Mouse (Mus musculus) midbrain, embryonic 11.5 days (tissue): ENCODE measurements around the gene Nckap5l. TPM values are rescaled to one million over a fixed set of nuclear protein-coding genes. Genes with fewer than 3 reads are reported as not detected.

Experiments
- ATAC-seq: fragments of 200-750 bp; cut with Nextera tagmentation; 2 replicates; pipeline ENCODE4 v1.8.0; 2017; ENCODE audit warnings: moderate TSS enrichment, moderate library complexity; ENCODE audit not compliant: low FRiP score
- DNase-seq: peaks from one replicate; pipeline ENCODE4 v3.0.0; 2015; ENCODE audit warnings: low spot score; ENCODE audit errors: missing footprints
- H3K27ac ChIP-seq: fragments of 300-500 bp; sonication (generic); 2 replicates; pipeline ENCODE4 v1.5.1; 2014; ENCODE audit warnings: low read depth, low read length
- H3K27me3 ChIP-seq: fragments of 300-500 bp; sonication (generic); 2 replicates; pipeline ENCODE4 v1.6.1; 2014; ENCODE audit warnings: mild to moderate bottlenecking, low read length, moderate library complexity, mixed read lengths; ENCODE audit not compliant: control insufficient read depth, insufficient read depth
- H3K36me3 ChIP-seq: fragments of 300-500 bp; sonication (generic); 2 replicates; pipeline ENCODE4 v1.6.1; 2014; ENCODE audit warnings: mild to moderate bottlenecking, low read length, moderate library complexity, mixed read lengths; ENCODE audit not compliant: control insufficient read depth, insufficient read depth
- H3K4me1 ChIP-seq: fragments of 300-500 bp; sonication (generic); 2 replicates; pipeline ENCODE4 v1.6.1; 2014; ENCODE audit warnings: low read length; ENCODE audit not compliant: control insufficient read depth, insufficient read depth
- H3K4me2 ChIP-seq: fragments of 300-500 bp; sonication (generic); 2 replicates; pipeline ENCODE4 v1.6.1; 2014; ENCODE audit warnings: mild to moderate bottlenecking, moderate library complexity
- H3K4me3 ChIP-seq: fragments of 300-500 bp; sonication (generic); 2 replicates; pipeline ENCODE4 v1.5.1; 2014; ENCODE audit warnings: low read depth, low read length
- H3K9ac ChIP-seq: fragments of 300-500 bp; sonication (generic); 2 replicates; pipeline ENCODE4 v1.6.1; 2014; ENCODE audit warnings: low read length
- H3K9me3 ChIP-seq: fragments of 300-500 bp; sonication (generic); 2 replicates; pipeline ENCODE4 v1.6.1; 2016; ENCODE audit warnings: low read length; ENCODE audit not compliant: control insufficient read depth
- WGBS: fragments of 180-500 bp; shearing (Covaris S2); extraction: QIAGEN DNeasy Blood & Tissue Kit; methylation state at CpG from one replicate; pipeline ENCODE4 v1.1.7; 2014; 5-methylcytosine and 5-hydroxymethylcytosine counted together
- polyA plus RNA-seq: library from polyadenylated mRNA; unstranded; fragments of >200 nt; fragmentation: Nextera tagmentation; extraction: Ambion mirVana; gene quantifications from 2 replicates; pipeline ENCODE4 v1.2.1, GENCODE M21; 2014

Nckap5l gene
- polyA plus RNA-seq, result 8.0 and 9.4 TPM in 2 replicates

- H3K27ac ChIP-seq, result peak within 1 kb of the TSS; percentile 58
- H3K4me2 ChIP-seq, result peak within 1 kb of the TSS; percentile 74
- H3K36me3 ChIP-seq, result no peaks in the 10 kb centered on the region
- DNase-seq (peak; percentile 99), ATAC-seq (peak; percentile 95)
- H3K4me1 ChIP-seq, result peaks cover 13% of the 10 kb centered on the region
- peak within 1 kb of the TSS; percentile 87 for H3K4me3 ChIP-seq
- under 1% methylated on average over 44 of the region's 45 CpGs for WGBS
- no peaks in the 10 kb centered on the region for H3K9me3 ChIP-seq
- H3K9ac ChIP-seq, result peak within 1 kb of the TSS; percentile 74
- no peaks in the 10 kb centered on the region for H3K27me3 ChIP-seq
These were observed at the start of gene Nckap5l for GRCm38 (mm10) chr15:99457606-99458401. Gene Nckap5l, minus strand, starts transcription at chr15:99457748.

DNA sequence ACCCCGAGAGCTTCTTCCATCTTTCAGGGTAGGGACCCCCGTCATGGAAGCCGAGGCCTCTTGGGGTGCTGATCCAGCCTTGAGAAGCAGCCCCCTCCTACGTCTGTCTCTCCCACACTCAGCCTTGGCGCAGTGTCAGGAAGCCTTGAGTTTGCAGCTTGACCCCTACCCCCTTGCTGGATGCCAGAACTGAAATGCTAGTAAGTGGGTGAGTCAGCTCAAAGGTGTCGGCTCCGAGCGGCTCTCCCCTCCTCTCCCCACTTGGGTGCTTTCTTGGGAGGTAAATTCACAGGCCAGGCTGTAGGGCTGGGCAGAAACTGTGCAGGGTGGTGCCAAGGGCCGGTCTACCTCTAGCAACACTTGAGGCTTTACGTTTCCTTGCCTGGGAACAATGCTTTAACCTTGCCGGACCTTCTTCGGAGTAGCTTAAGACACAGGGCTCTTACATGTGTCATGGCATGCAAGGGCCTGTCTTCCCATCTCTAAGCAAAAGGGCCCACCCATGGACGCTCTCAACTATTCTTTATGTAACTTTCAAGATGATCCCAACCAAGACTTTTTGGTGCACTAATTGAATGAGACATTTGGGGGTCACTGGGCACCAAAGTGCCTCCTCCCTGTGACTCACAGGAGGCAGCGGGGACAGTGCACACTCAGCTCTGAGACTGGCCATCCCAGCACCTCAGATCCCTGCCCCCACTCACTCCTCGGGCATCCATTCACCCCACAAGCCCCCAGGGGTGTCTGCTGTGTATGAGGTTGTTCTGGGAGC lies 48.0 kb upstream of the Nckap5l start:
- no peaks in the 10 kb centered on the region for H3K27me3 ChIP-seq

GRCm38 (mm10) chr15:99503256-99503655 lies 45.7 kb upstream of the Nckap5l start:
- no peak overlapping the region for H3K27ac ChIP-seq
- no peaks in the 10 kb centered on the region for H3K36me3 ChIP-seq
- WGBS, result 83% methylated on average over 5 of the region's 5 CpGs
- H3K4me3 ChIP-seq, result no peak overlapping the region
- DNase-seq (no peak), ATAC-seq (no peak)
- H3K27me3 ChIP-seq, result no peaks in the 10 kb centered on the region
- no peaks in the 10 kb centered on the region for H3K9me3 ChIP-seq
- H3K9ac ChIP-seq, result no peak overlapping the region
- no peak overlapping the region for H3K4me2 ChIP-seq
- H3K4me1 ChIP-seq, result peaks cover 5% of the 10 kb centered on the region; the same call in 1 of the 2 replicates

More for the DNA sequence above, 48.0 kb upstream of the Nckap5l start:
- Histone ChIP-seq H3K4me1 (peaks cover 5% of the 10 kb centered on the region; the same call in 1 of the 2 replicates), H3K9me3 (no peaks in the 10 kb centered on the region), H3K4me3 (no peak overlapping the region), H3K9ac (no peak overlapping the region), H3K4me2 (no peak overlapping the region), H3K27ac (no peak overlapping the region), H3K36me3 (no peaks in the 10 kb centered on the region)
- peak; percentile 31 for DNase-seq
- WGBS, result 78% methylated on average over 15 of the region's 15 CpGs
- no peak for ATAC-seq

DNA sequence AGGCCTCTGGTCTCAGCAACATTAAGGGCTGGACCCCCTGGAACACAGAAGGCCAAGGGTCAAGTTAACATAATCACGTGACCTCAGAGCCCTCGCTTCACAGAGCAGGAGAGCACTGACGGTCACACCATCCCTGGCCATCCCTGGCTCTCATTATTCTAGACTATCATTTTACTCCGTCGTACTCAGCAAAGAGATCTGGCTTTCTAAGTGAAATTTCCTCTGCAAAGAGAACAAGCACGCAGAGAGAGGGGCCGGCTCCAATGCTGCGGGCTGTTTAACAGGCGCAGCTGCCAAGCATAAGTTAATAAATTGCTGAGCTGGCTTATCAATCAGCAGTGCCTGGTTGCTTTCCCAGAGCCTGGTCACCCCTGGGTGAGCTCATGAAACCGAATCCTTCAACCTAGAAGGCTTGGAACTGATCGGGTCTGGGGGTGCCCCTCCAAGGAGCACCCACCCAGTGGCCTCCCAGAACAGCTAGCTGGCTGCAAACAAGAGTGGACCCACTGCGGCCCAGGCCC lies 44.8 kb upstream of the Nckap5l start:
- H3K36me3 ChIP-seq, result no peaks in the 10 kb centered on the region
- H3K9me3 ChIP-seq, result no peaks in the 10 kb centered on the region
- DNase-seq (no peak), ATAC-seq (no peak)
- no peak overlapping the region for H3K4me2 ChIP-seq
- no peak overlapping the region for H3K9ac ChIP-seq
- H3K4me3 ChIP-seq, result no peak overlapping the region
- no peaks in the 10 kb centered on the region for H3K27me3 ChIP-seq
- peaks cover 5% of the 10 kb centered on the region for H3K4me1 ChIP-seq
- WGBS, result 55% methylated on average over 12 of the region's 12 CpGs
- H3K27ac ChIP-seq, result no peak overlapping the region

DNA sequence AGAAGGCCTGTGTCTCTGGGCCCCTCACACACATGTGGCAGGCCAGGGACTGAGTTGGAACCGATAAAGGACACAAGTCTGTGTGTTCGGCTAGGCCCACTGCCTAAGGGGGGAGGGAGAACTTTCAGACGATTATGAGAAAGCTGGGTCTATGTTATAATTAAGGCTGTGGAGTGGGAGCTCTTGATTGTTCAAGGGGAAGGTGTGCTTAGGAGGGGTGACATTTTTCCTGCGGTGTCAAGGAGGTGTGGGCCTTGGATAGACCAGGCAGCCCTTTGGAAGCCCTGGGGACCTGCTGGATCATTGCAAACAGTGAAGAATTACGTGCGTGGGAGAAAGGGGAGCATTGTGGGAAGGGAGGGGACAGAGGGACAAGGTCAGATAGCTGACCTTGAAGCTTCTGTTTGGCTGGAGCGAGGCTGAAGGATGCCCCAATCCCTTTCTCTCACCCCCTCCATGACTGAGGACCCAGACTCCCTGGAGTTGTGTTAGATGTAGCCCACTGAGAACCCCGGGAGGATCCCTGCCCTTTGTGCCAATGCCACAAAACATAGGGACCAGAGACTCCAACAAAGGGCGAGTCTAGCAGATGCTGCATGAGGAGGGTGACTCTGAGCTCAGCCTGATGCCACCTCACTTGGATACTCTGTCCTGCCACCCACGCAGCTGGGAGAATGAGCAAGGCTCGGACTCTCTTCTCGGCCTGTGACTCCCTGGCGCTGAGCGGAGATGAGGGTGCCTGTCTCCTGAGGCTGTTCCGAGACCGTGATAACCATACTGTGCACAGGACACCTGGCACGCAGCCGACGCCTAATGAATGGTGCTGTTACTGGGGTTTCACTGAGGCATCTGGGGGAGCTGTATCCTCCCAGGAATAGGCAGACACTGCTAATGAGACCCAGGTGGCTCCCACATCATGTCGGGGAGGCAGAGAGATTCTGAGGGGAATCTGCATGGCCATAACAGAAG lies 44.0 kb upstream of the Nckap5l start:
- Histone ChIP-seq H3K9me3 (no peaks in the 10 kb centered on the region), H3K4me2 (no peak overlapping the region), H3K4me1 (peaks cover 5% of the 10 kb centered on the region), H3K27ac (no peak overlapping the region), H3K36me3 (no peaks in the 10 kb centered on the region), H3K27me3 (no peaks in the 10 kb centered on the region), H3K9ac (no peak overlapping the region), H3K4me3 (no peak overlapping the region)
- 75% methylated on average over 20 of the region's 20 CpGs for WGBS
- ATAC-seq (no peak), DNase-seq (no peak)

DNA sequence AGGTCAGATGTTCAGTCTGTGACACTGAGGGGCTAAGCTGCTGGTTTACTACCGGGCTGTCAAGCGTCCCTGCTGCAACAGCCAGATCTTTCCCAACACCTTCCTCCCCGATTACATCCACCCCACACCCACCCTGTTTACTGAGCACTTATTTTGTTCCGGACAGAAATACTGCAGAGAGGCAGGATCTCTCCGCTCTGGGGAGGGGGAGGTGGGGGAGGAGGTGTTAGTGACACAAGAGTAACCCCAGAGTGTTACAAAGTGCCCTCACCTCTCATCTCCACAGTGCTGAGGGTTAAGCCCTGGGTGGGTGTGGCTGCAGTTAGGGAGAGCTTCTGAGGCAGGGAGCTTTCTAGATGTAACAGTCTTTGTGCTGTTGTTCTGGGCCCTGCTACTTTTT lies 42.8 kb upstream of the Nckap5l start:
- H3K9ac ChIP-seq, result no peak overlapping the region
- no peaks in the 10 kb centered on the region for H3K36me3 ChIP-seq
- no peak overlapping the region for H3K4me3 ChIP-seq
- no peaks in the 10 kb centered on the region for H3K27me3 ChIP-seq
- ATAC-seq, result no peak
- no peak overlapping the region for H3K27ac ChIP-seq
- WGBS, result 61% methylated on average over 5 of the region's 5 CpGs
- no peak overlapping the region for H3K4me2 ChIP-seq
- peaks cover 5% of the 10 kb centered on the region for H3K4me1 ChIP-seq
- H3K9me3 ChIP-seq, result no peaks in the 10 kb centered on the region
- no peak for DNase-seq

- DNase-seq (no peak), ATAC-seq (no peak)
- Histone ChIP-seq H3K36me3 (no peaks in the 10 kb centered on the region), H3K9me3 (no peaks in the 10 kb centered on the region), H3K4me2 (no peak overlapping the region), H3K4me1 (peaks cover 5% of the 10 kb centered on the region), H3K9ac (no peak overlapping the region), H3K4me3 (no peak overlapping the region), H3K27me3 (no peaks in the 10 kb centered on the region), H3K27ac (no peak overlapping the region)
- 61% methylated on average over 6 of the region's 6 CpGs for WGBS
These were observed 42.2 kb upstream of the Nckap5l start for GRCm38 (mm10) chr15:99499726-99500125.

DNA sequence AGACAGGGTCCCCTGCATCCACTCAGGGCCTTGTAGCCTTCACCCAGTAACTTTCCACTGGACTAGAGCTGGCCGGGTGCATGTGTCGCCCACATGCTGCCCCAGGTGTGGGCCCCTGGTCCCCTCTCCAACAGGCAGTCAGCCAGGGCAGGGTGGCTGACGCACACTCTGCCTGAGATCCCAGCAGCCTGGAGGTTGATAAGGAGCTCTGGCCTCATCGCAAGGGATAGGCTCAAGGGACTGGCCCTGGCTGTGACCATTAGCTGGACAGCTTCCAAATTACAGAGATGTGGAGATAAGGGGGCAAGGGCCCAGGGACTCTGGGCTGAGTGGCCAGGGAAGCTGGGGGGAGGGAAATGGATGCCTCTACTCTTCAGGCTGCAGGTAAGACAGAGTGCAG lies 41.2 kb upstream of the Nckap5l start:
- Histone ChIP-seq H3K9ac (no peak overlapping the region), H3K4me2 (no peak overlapping the region), H3K27ac (no peak overlapping the region), H3K4me3 (no peak overlapping the region), H3K4me1 (peaks cover 5% of the 10 kb centered on the region), H3K9me3 (no peaks in the 10 kb centered on the region), H3K27me3 (no peaks in the 10 kb centered on the region), H3K36me3 (no peaks in the 10 kb centered on the region)
- DNase-seq (no peak), ATAC-seq (no peak)
- WGBS, result 80% methylated on average over 4 of the region's 4 CpGs
